Mouse (Mus musculus): ENCODE results near the gene Myo7a. TPM values are rescaled to one million over a fixed set of nuclear protein-coding genes. Genes with fewer than 3 reads are reported as not detected.

The Myo7a gene
- polyA plus RNA-seq, 1 experiment from 2014 or later = 24.3 TPM

DNA sequence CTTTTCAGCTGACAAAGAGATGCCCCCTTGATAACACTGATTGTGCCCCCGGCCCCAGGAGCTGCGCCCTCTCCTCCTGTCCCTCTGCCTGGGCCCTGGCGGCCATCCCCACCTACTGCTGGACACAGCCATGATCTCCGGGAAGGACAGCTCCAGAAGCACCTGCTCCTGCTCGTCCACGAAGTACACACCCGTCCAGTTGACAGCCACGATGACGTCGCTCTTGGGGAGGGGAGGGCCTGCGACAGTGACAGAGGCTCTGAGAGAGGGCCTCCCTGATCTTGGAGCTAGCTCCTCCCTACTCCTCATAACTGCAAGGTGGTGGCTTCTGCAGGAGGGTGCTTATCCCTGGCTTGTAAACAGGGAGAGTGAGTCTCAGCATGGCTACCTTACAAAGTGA is 53.1 kb downstream of the Myo7a start:
- no peak overlapping the region for H3K27ac ChIP-seq
- ATAC-seq (ENCODE audit: low FRiP score) = no peak
- H3K4me1 ChIP-seq (replicated peaks; ENCODE audit: control insufficient read depth, insufficient read depth, low read length) = no peaks in the 10 kb centered on the region
- no peak for DNase-seq (ENCODE audit: low spot score)
- WGBS = 87% methylated on average over 11 of the region's 11 CpGs
- no peaks in the 10 kb centered on the region for H3K9me3 ChIP-seq (ENCODE audit: control insufficient read depth, low read length)
- no peak overlapping the region for H3K4me3 ChIP-seq (replicated peaks; ENCODE audit: low read length)
- no peak overlapping the region for H3K9ac ChIP-seq
- H3K4me2 ChIP-seq (replicated peaks) = no peak overlapping the region
- H3K36me3 ChIP-seq (replicated peaks; ENCODE audit: control insufficient read depth, insufficient read depth) = peaks cover 7% of the 10 kb centered on the region
- no peaks in the 10 kb centered on the region for H3K27me3 ChIP-seq (ENCODE audit: control insufficient read depth, insufficient read depth, low read length)

DNA sequence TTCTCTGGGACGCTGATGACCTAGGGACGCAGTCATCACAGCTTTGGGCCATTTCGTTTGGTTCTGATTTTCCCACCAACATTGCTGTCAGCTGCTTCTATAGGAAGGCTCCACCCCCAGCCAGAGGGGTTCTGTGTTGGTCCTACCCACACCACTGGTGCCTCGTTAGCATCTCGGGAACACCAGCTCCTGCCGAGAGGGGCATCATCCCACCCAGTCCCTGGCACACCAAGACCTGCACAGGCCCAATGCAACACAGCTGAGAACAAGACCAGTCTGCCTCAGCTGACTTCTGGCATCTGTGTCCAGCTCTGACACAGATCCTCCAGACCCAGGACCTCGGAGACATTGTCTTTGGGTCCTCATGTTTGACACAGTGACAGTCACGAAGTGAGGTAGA is 64.4 kb downstream of the Myo7a start:
- no peak for DNase-seq (ENCODE audit: low spot score)
- Histone ChIP-seq H3K4me1 (replicated peaks; ENCODE audit: control insufficient read depth, insufficient read depth, low read length) (no peaks in the 10 kb centered on the region), H3K27me3 (ENCODE audit: control insufficient read depth, insufficient read depth, low read length) (no peaks in the 10 kb centered on the region), H3K4me2 (replicated peaks) (no peak overlapping the region), H3K27ac (no peak overlapping the region), H3K4me3 (replicated peaks; ENCODE audit: low read length) (no peak overlapping the region), H3K9me3 (ENCODE audit: control insufficient read depth, low read length) (no peaks in the 10 kb centered on the region), H3K9ac (no peak overlapping the region), H3K36me3 (replicated peaks; ENCODE audit: control insufficient read depth, insufficient read depth) (peaks cover 8% of the 10 kb centered on the region; the same call in 1 of the 2 replicates)
- 92% methylated on average over 8 of the region's 8 CpGs for WGBS
- ATAC-seq (ENCODE audit: low FRiP score) = no peak

DNA sequence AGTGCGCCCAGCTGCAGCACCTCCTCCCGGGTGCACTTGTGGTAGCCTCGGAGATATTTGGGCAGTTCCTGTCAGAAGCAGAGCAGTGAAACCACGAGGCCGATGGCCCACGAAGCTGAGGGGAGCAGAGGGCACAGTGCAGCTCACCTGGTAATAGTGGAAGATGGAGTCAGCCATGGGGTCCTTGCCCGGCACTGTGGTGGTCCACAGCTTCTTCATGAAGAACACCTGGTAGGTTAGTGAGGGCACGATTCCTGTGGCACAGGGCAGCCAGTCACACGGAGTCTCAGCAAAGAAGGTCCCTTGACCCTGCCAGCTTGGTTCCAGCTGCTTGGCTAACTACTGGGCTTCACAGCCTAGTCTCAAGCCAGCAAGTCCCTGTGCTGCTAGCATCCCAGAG is 64.9 kb downstream of the Myo7a start:
- WGBS = 93% methylated on average over 9 of the region's 9 CpGs
- Histone ChIP-seq H3K4me1 (replicated peaks; ENCODE audit: control insufficient read depth, insufficient read depth, low read length) (no peaks in the 10 kb centered on the region), H3K4me2 (replicated peaks) (no peak overlapping the region), H3K27ac (no peak overlapping the region), H3K27me3 (ENCODE audit: control insufficient read depth, insufficient read depth, low read length) (no peaks in the 10 kb centered on the region), H3K36me3 (replicated peaks; ENCODE audit: control insufficient read depth, insufficient read depth) (peaks cover 8% of the 10 kb centered on the region; the same call in 1 of the 2 replicates), H3K9ac (no peak overlapping the region), H3K9me3 (ENCODE audit: control insufficient read depth, low read length) (no peaks in the 10 kb centered on the region), H3K4me3 (replicated peaks; ENCODE audit: low read length) (no peak overlapping the region)
- no peak for DNase-seq (ENCODE audit: low spot score)
- ATAC-seq (ENCODE audit: low FRiP score) = no peak

DNA sequence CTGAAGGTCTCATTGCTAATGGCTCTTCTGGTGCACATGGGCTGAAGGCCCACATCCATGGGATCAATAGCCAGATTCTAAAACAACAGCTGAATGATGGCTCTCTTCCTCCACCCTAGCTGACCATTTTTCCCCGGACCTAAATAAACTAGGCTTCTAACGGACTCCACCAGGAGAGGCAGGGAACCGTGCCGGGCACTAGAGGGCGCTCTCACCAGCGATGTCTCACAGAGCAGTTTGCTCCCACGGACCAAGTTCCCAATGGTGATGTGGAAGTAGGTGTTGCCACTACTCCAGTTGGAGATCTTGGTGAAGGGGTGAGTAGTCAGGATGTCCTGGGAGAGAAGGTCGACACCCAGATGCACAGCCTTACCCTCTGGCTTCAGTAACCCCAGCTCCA is 67.3 kb downstream of the Myo7a start:
- Histone ChIP-seq H3K9ac (no peak overlapping the region), H3K4me3 (replicated peaks; ENCODE audit: low read length) (no peak overlapping the region), H3K27ac (no peak overlapping the region), H3K9me3 (ENCODE audit: control insufficient read depth, low read length) (no peaks in the 10 kb centered on the region), H3K4me1 (replicated peaks; ENCODE audit: control insufficient read depth, insufficient read depth, low read length) (no peaks in the 10 kb centered on the region), H3K4me2 (replicated peaks) (no peak overlapping the region), H3K27me3 (ENCODE audit: control insufficient read depth, insufficient read depth, low read length) (no peaks in the 10 kb centered on the region), H3K36me3 (replicated peaks; ENCODE audit: control insufficient read depth, insufficient read depth) (peaks cover 8% of the 10 kb centered on the region; the same call in 1 of the 2 replicates)
- ATAC-seq (ENCODE audit: low FRiP score) (no peak), DNase-seq (ENCODE audit: low spot score) (no peak)
- WGBS = 15% methylated on average over 8 of the region's 8 CpGs

DNA sequence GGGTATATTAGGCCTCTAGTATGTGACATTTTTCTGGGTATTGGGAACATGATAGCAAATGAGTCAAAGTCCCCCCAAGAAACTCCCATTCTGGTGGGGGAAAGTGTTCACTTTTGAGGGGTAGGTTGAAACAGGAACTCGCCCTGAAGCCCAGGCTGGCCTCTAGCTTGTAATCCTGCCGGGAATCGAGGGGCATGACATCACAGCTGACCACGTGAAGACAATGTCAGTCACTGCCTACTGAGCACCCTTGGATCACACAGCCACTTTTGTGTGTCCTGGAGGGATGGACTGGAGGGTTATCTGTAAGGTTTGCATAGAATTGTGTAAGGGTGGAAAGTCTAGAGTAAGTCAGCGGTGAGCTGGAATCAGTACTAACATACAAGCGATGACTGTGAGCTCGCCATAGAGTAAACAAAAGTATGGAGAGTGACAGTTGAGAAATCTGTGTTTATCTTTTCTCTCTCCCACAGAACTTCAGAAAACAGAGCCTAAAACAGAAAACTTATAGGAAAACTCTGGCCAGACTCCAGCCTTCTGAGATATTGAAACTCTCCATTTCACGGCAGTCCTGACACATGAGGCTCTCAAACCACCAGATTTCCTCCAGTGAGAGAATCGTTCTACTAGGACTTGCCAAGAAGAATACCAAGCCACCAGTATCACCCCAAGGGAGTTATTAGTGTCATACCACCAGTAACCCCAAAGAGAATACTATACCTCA is 71.1 kb downstream of the Myo7a start:
- 83% methylated on average over 9 of the region's 9 CpGs for WGBS
- no peak for ATAC-seq (ENCODE audit: low FRiP score)

DNA sequence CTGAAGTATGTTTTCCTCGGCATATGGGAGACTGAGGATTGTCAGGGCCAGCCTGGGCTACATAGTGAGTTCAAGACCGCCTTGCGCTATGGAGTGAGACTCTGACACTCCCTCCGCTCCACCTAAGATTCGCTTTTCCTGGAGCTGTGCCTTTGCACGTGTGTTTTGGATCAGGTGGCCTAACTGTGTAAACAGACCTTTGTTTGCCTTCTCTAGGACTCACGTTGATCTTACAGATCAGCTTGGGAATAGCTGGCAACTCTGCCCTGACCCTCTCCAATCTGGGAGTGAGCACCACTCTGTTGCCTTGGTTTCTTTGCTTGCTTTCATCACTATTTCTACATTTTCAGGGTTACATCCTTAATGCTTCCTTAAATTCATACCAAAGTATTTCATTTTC is 116.7 kb downstream of the Myo7a start:
- no peak for DNase-seq (ENCODE audit: low spot score)
- 83% methylated on average over 7 of the region's 7 CpGs for WGBS
- ATAC-seq (ENCODE audit: low FRiP score) = no peak

More for the DNA sequence above, 71.1 kb downstream of the Myo7a start:
- Histone ChIP-seq H3K4me2 (replicated peaks) (no peak overlapping the region), H3K9me3 (ENCODE audit: control insufficient read depth, low read length) (no peaks in the 10 kb centered on the region), H3K36me3 (replicated peaks; ENCODE audit: control insufficient read depth, insufficient read depth) (0 out of 2 replicates have a peak, but pooled peaks cover 3% of the 10 kb centered on the region), H3K9ac (no peak overlapping the region), H3K27me3 (ENCODE audit: control insufficient read depth, insufficient read depth, low read length) (no peaks in the 10 kb centered on the region), H3K27ac (no peak overlapping the region), H3K4me3 (replicated peaks; ENCODE audit: low read length) (no peak overlapping the region), H3K4me1 (replicated peaks; ENCODE audit: control insufficient read depth, insufficient read depth, low read length) (no peaks in the 10 kb centered on the region)
- no peak for DNase-seq (ENCODE audit: low spot score)

More for the DNA sequence above, 116.7 kb downstream of the Myo7a start:
- H3K36me3 ChIP-seq (replicated peaks; ENCODE audit: control insufficient read depth, insufficient read depth) = no peaks in the 10 kb centered on the region
- H3K4me3 ChIP-seq (replicated peaks; ENCODE audit: low read length) = no peak overlapping the region
- no peak overlapping the region for H3K9ac ChIP-seq
- H3K9me3 ChIP-seq (ENCODE audit: control insufficient read depth, low read length) = no peaks in the 10 kb centered on the region
- H3K27ac ChIP-seq = no peak overlapping the region
- H3K4me2 ChIP-seq (replicated peaks) = no peak overlapping the region
- no peaks in the 10 kb centered on the region for H3K4me1 ChIP-seq (replicated peaks; ENCODE audit: control insufficient read depth, insufficient read depth, low read length)
- no peaks in the 10 kb centered on the region for H3K27me3 ChIP-seq (ENCODE audit: control insufficient read depth, insufficient read depth, low read length)

Other genes with a start within 250 kb of the Myo7a start
- not detected in 2 replicates for gene Gdpd4, start 199.6 kb downstream of the Myo7a start, polyA plus RNA-seq (2014; fragmentation: Nextera tagmentation; extraction: Ambion mirVana)
- gene Omp, start 26.0 kb upstream of the Myo7a start, polyA plus RNA-seq (2014; fragmentation: Nextera tagmentation; extraction: Ambion mirVana) = 0.31 and 0.32 TPM in 2 replicates
- gene Capn5, start 58.8 kb upstream of the Myo7a start, polyA plus RNA-seq (2014; fragmentation: Nextera tagmentation; extraction: Ambion mirVana) = 16.7 and 18.0 TPM in 2 replicates
- gene B3gnt6, start 80.0 kb upstream of the Myo7a start, polyA plus RNA-seq (2014; fragmentation: Nextera tagmentation; extraction: Ambion mirVana) = 0.25 and 0.31 TPM in 2 replicates
- gene Acer3, start 201.7 kb upstream of the Myo7a start, polyA plus RNA-seq (2014; fragmentation: Nextera tagmentation; extraction: Ambion mirVana) = 27.1 and 27.4 TPM in 2 replicates
- 9.5 and 11.7 TPM in 2 replicates for gene Tsku, start 241.8 kb upstream of the Myo7a start, polyA plus RNA-seq (2014; fragmentation: Nextera tagmentation; extraction: Ambion mirVana)